Mouse (Mus musculus): ENCODE data around the gene Rasa4. TPM values are rescaled to one million over a fixed set of nuclear protein-coding genes. Genes with fewer than 3 reads are reported as not detected.
A peak's percentile ranks its signal among the peaks of the same experiment; 100 is the strongest.
"Not testable (repeated sequence)": the region's sequence is repeated elsewhere in the genome, so short reads cannot be mapped to it uniquely, and the experiment has no call there.

Rasa4 gene
- total RNA-seq, 2 experiments from 2014 or later, result 24.8 to 43.2 TPM

- peak; percentile 35; the same call in 1 of the 2 replicates for ATAC-seq (replicated peaks; ENCODE audit: poor library complexity, severe bottlenecking)
Observed at GRCm38 (mm10) chr5:136104511-136104910, 20.8 kb downstream of the Rasa4 start.

GRCm38 (mm10) chr5:136108486-136108885, 24.8 kb downstream of the Rasa4 start:
- ATAC-seq (replicated peaks; ENCODE audit: poor library complexity, severe bottlenecking), result no peak

GRCm38 (mm10) chr5:136109042-136109441, 25.3 kb downstream of the Rasa4 start:
- ATAC-seq (replicated peaks; ENCODE audit: poor library complexity, severe bottlenecking), result no peak

GRCm38 (mm10) chr5:136113546-136113945, 29.8 kb downstream of the Rasa4 start:
- ATAC-seq (replicated peaks; ENCODE audit: poor library complexity, severe bottlenecking), result not testable (repeated sequence)

GRCm38 (mm10) chr5:136115891-136116783, 32.4 kb downstream of the Rasa4 start, which contains the start of gene Polr2j:
Gene Polr2j, plus strand, starts transcription at chr5:136116631.
- ATAC-seq (replicated peaks; ENCODE audit: poor library complexity, severe bottlenecking), result peak; percentile 96

GRCm38 (mm10) chr5:136116784-136117112, 33.0 kb downstream of the Rasa4 start:
- peak; percentile 38 for ATAC-seq (replicated peaks; ENCODE audit: poor library complexity, severe bottlenecking)

- no peak for ATAC-seq (replicated peaks; ENCODE audit: poor library complexity, severe bottlenecking)
Observed at GRCm38 (mm10) chr5:136122165-136122564, 38.4 kb downstream of the Rasa4 start.

- ATAC-seq (replicated peaks; ENCODE audit: poor library complexity, severe bottlenecking), result peak; percentile 82
Observed at GRCm38 (mm10) chr5:136135571-136136291, 52.0 kb downstream of the Rasa4 start, which contains the start of the genes Lrwd1 and Alkbh4. Gene Lrwd1, minus strand, starts transcription at chr5:136136074. Gene Alkbh4, plus strand, starts transcription at chr5:136136146.

- no peak for ATAC-seq (replicated peaks; ENCODE audit: poor library complexity, severe bottlenecking)
Observed at GRCm38 (mm10) chr5:136136292-136136990, 52.7 kb downstream of the Rasa4 start.

- 0 out of 2 replicates have a peak, but pooled peaks have one; percentile 13 for ATAC-seq (replicated peaks; ENCODE audit: poor library complexity, severe bottlenecking)
Observed at GRCm38 (mm10) chr5:136137658-136138274, 54.0 kb downstream of the Rasa4 start.

GRCm38 (mm10) chr5:136139393-136139792, 55.7 kb downstream of the Rasa4 start:
- peak; percentile 37 for ATAC-seq (replicated peaks; ENCODE audit: poor library complexity, severe bottlenecking)

GRCm38 (mm10) chr5:136140057-136140482, 56.4 kb downstream of the Rasa4 start:
- peak; percentile 63 for ATAC-seq (replicated peaks; ENCODE audit: poor library complexity, severe bottlenecking)

GRCm38 (mm10) chr5:136142746-136143145, 59.0 kb downstream of the Rasa4 start:
- ATAC-seq (replicated peaks; ENCODE audit: poor library complexity, severe bottlenecking), result no peak

- no peak for ATAC-seq (replicated peaks; ENCODE audit: poor library complexity, severe bottlenecking)
Observed at GRCm38 (mm10) chr5:136143161-136143755, 59.5 kb downstream of the Rasa4 start.

GRCm38 (mm10) chr5:136144606-136145430, 61.1 kb downstream of the Rasa4 start:
- peak; percentile 13; the same call in 1 of the 2 replicates for ATAC-seq (replicated peaks; ENCODE audit: poor library complexity, severe bottlenecking)

GRCm38 (mm10) chr5:136146936-136147335, 63.2 kb downstream of the Rasa4 start:
- no peak for ATAC-seq (replicated peaks; ENCODE audit: poor library complexity, severe bottlenecking)

- no peak for ATAC-seq (replicated peaks; ENCODE audit: poor library complexity, severe bottlenecking)
Observed at GRCm38 (mm10) chr5:136147704-136148103, 64.0 kb downstream of the Rasa4 start.

GRCm38 (mm10) chr5:136149134-136149576, 65.4 kb downstream of the Rasa4 start:
- peak; percentile 88 for ATAC-seq (replicated peaks; ENCODE audit: poor library complexity, severe bottlenecking)

GRCm38 (mm10) chr5:136152365-136152764, 68.6 kb downstream of the Rasa4 start:
- ATAC-seq (replicated peaks; ENCODE audit: poor library complexity, severe bottlenecking), result no peak

Measured in granulocyte monocyte progenitor cell, adult 5-6 weeks (primary cell).